Mouse (Mus musculus): ENCODE data around the gene Csrp1. TPM values are rescaled to one million over a fixed set of nuclear protein-coding genes. Genes with fewer than 3 reads are reported as not detected.

Csrp1 gene
- polyA plus RNA-seq, 1 experiment: 147 TPM

GRCm38 (mm10) chr1:135752737-135753348, 33.0 kb downstream of the Csrp1 start:
- no peaks in the 10 kb centered on the region for H3K4me1 ChIP-seq (ENCODE audit: control insufficient read depth, insufficient read depth, insufficient read length, low read length)
- 11% methylated on average over 10 of the region's 10 CpGs for WGBS

DNA sequence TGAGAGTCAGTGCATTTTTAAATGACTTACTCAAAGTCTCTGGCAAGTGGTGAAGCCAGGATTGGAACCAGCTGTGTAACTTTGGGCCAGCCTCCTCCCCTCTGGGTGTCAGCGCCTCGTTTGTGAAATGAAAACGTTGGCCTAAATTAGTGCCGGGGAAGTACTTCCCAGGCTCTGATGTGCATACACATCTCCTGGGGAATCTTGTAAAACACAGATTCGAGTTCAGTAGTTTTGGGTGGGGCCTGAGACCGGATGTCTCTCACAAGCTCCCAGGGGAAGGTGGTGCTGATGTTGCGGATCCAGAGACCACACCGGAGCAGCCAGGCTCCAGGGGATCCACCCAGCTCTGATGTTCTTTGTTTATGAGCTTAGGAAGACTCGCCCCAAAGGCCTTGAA, 35.4 kb downstream of the Csrp1 start:
- no peak overlapping the region for H3K4me3 ChIP-seq (ENCODE audit: low read depth, low read length)
- no peaks in the 10 kb centered on the region for H3K4me1 ChIP-seq (ENCODE audit: control insufficient read depth, insufficient read depth, insufficient read length, low read length)
- no peak for TF ChIP-seq CTCF (IDR thresholded peaks at IDR 0.05; ENCODE audit: extremely low read depth, insufficient read length, insufficient replicate concordance, low read depth, low read length)
- TF ChIP-seq POLR2A (IDR thresholded peaks at IDR 0.05; ENCODE audit: low read depth, low read length): no peak
- H3K27ac ChIP-seq (ENCODE audit: insufficient read depth, low read depth, low read length): no peak overlapping the region
- H3K27me3 ChIP-seq (ENCODE audit: control insufficient read depth, insufficient read depth, low read length): no peaks in the 10 kb centered on the region
- WGBS: 65% methylated on average over 9 of the region's 9 CpGs
- peaks cover 3% of the 10 kb centered on the region; the same call in 1 of the 2 replicates for H3K36me3 ChIP-seq (ENCODE audit: control insufficient read depth, insufficient read depth, low read length)

More at GRCm38 (mm10) chr1:135752737-135753348, 33.0 kb downstream of the Csrp1 start:
- no peak overlapping the region for H3K4me3 ChIP-seq (ENCODE audit: low read depth, low read length)
- H3K36me3 ChIP-seq (ENCODE audit: control insufficient read depth, insufficient read depth, low read length): peaks cover 4% of the 10 kb centered on the region; the same call in 1 of the 2 replicates
- TF ChIP-seq POLR2A (IDR thresholded peaks at IDR 0.05; ENCODE audit: low read depth, low read length) (no peak), CTCF (IDR thresholded peaks at IDR 0.05; ENCODE audit: extremely low read depth, insufficient read length, insufficient replicate concordance, low read depth, low read length) (peak; percentile 99)
- H3K27ac ChIP-seq (ENCODE audit: insufficient read depth, low read depth, low read length): no peak overlapping the region
- no peaks in the 10 kb centered on the region for H3K27me3 ChIP-seq (ENCODE audit: control insufficient read depth, insufficient read depth, low read length)

GRCm38 (mm10) chr1:135755913-135756312, 36.1 kb downstream of the Csrp1 start:
- 65% methylated on average over 3 of the region's 3 CpGs for WGBS
- peaks cover 1% of the 10 kb centered on the region; the same call in 1 of the 2 replicates for H3K36me3 ChIP-seq (ENCODE audit: control insufficient read depth, insufficient read depth, low read length)
- no peak overlapping the region for H3K27ac ChIP-seq (ENCODE audit: insufficient read depth, low read depth, low read length)
- H3K4me1 ChIP-seq (ENCODE audit: control insufficient read depth, insufficient read depth, insufficient read length, low read length): no peaks in the 10 kb centered on the region
- TF ChIP-seq CTCF (IDR thresholded peaks at IDR 0.05; ENCODE audit: extremely low read depth, insufficient read length, insufficient replicate concordance, low read depth, low read length) (no peak), POLR2A (IDR thresholded peaks at IDR 0.05; ENCODE audit: low read depth, low read length) (no peak)
- no peak overlapping the region for H3K4me3 ChIP-seq (ENCODE audit: low read depth, low read length)
- no peaks in the 10 kb centered on the region for H3K27me3 ChIP-seq (ENCODE audit: control insufficient read depth, insufficient read depth, low read length)

GRCm38 (mm10) chr1:135757287-135757686, 37.4 kb downstream of the Csrp1 start:
- no peaks in the 10 kb centered on the region for H3K36me3 ChIP-seq (ENCODE audit: control insufficient read depth, insufficient read depth, low read length)
- H3K27me3 ChIP-seq (ENCODE audit: control insufficient read depth, insufficient read depth, low read length): no peaks in the 10 kb centered on the region
- no peak overlapping the region for H3K4me3 ChIP-seq (ENCODE audit: low read depth, low read length)
- H3K4me1 ChIP-seq (ENCODE audit: control insufficient read depth, insufficient read depth, insufficient read length, low read length): no peaks in the 10 kb centered on the region
- TF ChIP-seq POLR2A (IDR thresholded peaks at IDR 0.05; ENCODE audit: low read depth, low read length) (no peak), CTCF (IDR thresholded peaks at IDR 0.05; ENCODE audit: extremely low read depth, insufficient read length, insufficient replicate concordance, low read depth, low read length) (no peak)
- 76% methylated on average over 8 of the region's 8 CpGs for WGBS
- no peak overlapping the region for H3K27ac ChIP-seq (ENCODE audit: insufficient read depth, low read depth, low read length)

GRCm38 (mm10) chr1:135759685-135760084, 39.8 kb downstream of the Csrp1 start:
- TF ChIP-seq CTCF (IDR thresholded peaks at IDR 0.05; ENCODE audit: extremely low read depth, insufficient read length, insufficient replicate concordance, low read depth, low read length): no peak
- TF ChIP-seq POLR2A (IDR thresholded peaks at IDR 0.05; ENCODE audit: low read depth, low read length): no peak
- 75% methylated on average over 4 of the region's 4 CpGs for WGBS
- no peak overlapping the region for H3K4me3 ChIP-seq (ENCODE audit: low read depth, low read length)
- no peaks in the 10 kb centered on the region for H3K4me1 ChIP-seq (ENCODE audit: control insufficient read depth, insufficient read depth, insufficient read length, low read length)
- no peak overlapping the region for H3K27ac ChIP-seq (ENCODE audit: insufficient read depth, low read depth, low read length)
- H3K36me3 ChIP-seq (ENCODE audit: control insufficient read depth, insufficient read depth, low read length): no peaks in the 10 kb centered on the region
- no peaks in the 10 kb centered on the region for H3K27me3 ChIP-seq (ENCODE audit: control insufficient read depth, insufficient read depth, low read length)

- TF ChIP-seq CTCF (IDR thresholded peaks at IDR 0.05; ENCODE audit: extremely low read depth, insufficient read length, insufficient replicate concordance, low read depth, low read length): no peak
- TF ChIP-seq POLR2A (IDR thresholded peaks at IDR 0.05; ENCODE audit: low read depth, low read length): no peak
- Histone ChIP-seq H3K4me3 (ENCODE audit: low read depth, low read length) (no peak overlapping the region), H3K27ac (ENCODE audit: insufficient read depth, low read depth, low read length) (no peak overlapping the region), H3K36me3 (ENCODE audit: control insufficient read depth, insufficient read depth, low read length) (no peaks in the 10 kb centered on the region), H3K4me1 (ENCODE audit: control insufficient read depth, insufficient read depth, insufficient read length, low read length) (no peaks in the 10 kb centered on the region), H3K27me3 (ENCODE audit: control insufficient read depth, insufficient read depth, low read length) (no peaks in the 10 kb centered on the region)
- WGBS: 47% methylated on average over 8 of the region's 8 CpGs
Observed at GRCm38 (mm10) chr1:135760216-135760615, 40.4 kb downstream of the Csrp1 start.

GRCm38 (mm10) chr1:135761728-135762127, 41.9 kb downstream of the Csrp1 start:
- TF ChIP-seq POLR2A (IDR thresholded peaks at IDR 0.05; ENCODE audit: low read depth, low read length) (no peak), CTCF (IDR thresholded peaks at IDR 0.05; ENCODE audit: extremely low read depth, insufficient read length, insufficient replicate concordance, low read depth, low read length) (no peak)
- Histone ChIP-seq H3K4me1 (ENCODE audit: control insufficient read depth, insufficient read depth, insufficient read length, low read length) (peaks cover 8% of the 10 kb centered on the region; the same call in 1 of the 2 replicates), H3K27me3 (ENCODE audit: control insufficient read depth, insufficient read depth, low read length) (peaks cover 9% of the 10 kb centered on the region), H3K27ac (ENCODE audit: insufficient read depth, low read depth, low read length) (no peak overlapping the region), H3K4me3 (ENCODE audit: low read depth, low read length) (no peak overlapping the region), H3K36me3 (ENCODE audit: control insufficient read depth, insufficient read depth, low read length) (no peaks in the 10 kb centered on the region)
- WGBS: 84% methylated on average over 5 of the region's 5 CpGs
